Mouse (Mus musculus): ENCODE results near the gene Elf1. TPM values are rescaled to one million over a fixed set of nuclear protein-coding genes. Genes with fewer than 3 reads are reported as not detected.

Elf1 gene
- polyA plus RNA-seq, 1 experiment = 22.5 TPM

GRCm38 (mm10) chr14:79460401-79460800 lies 20.6 kb upstream of the Elf1 start:
- Histone ChIP-seq H3K36me3 (ENCODE audit: control insufficient read depth, insufficient read depth, low read length) (peaks cover 11% of the 10 kb centered on the region), H3K27me3 (ENCODE audit: control insufficient read depth, insufficient read depth, low read length) (no peaks in the 10 kb centered on the region), H3K27ac (ENCODE audit: insufficient read depth, low read length) (no peak overlapping the region; the same call in 1 of the 2 replicates), H3K4me1 (ENCODE audit: control insufficient read depth, insufficient read depth, insufficient read length) (peaks cover 9% of the 10 kb centered on the region), H3K4me3 (ENCODE audit: extremely low read depth, insufficient read depth, insufficient read length) (no peak overlapping the region)
- no peak for DNase-seq (ENCODE audit: low read depth in 1 of 2, low spot score in 2 of 2)
- 96% methylated on average over 1 of the region's 1 CpGs for WGBS
- TF ChIP-seq POLR2A (IDR thresholded peaks at IDR 0.05; ENCODE audit: low read depth, low read length) (no peak), CTCF (IDR thresholded peaks at IDR 0.05; ENCODE audit: extremely low read depth, insufficient read depth, insufficient read length, insufficient replicate concordance) (no peak)

- Histone ChIP-seq H3K27me3 (ENCODE audit: control insufficient read depth, insufficient read depth, low read length) (no peaks in the 10 kb centered on the region), H3K36me3 (ENCODE audit: control insufficient read depth, insufficient read depth, low read length) (peaks cover 11% of the 10 kb centered on the region), H3K27ac (ENCODE audit: insufficient read depth, low read length) (peak overlapping the region; percentile 70), H3K4me1 (ENCODE audit: control insufficient read depth, insufficient read depth, insufficient read length) (peaks cover 9% of the 10 kb centered on the region), H3K4me3 (ENCODE audit: extremely low read depth, insufficient read depth, insufficient read length) (no peak overlapping the region)
- 78% methylated on average over 4 of the region's 4 CpGs for WGBS
- DNase-seq (ENCODE audit: low read depth in 1 of 2, low spot score in 2 of 2) = no peak
- TF ChIP-seq CTCF (IDR thresholded peaks at IDR 0.05; ENCODE audit: extremely low read depth, insufficient read depth, insufficient read length, insufficient replicate concordance) = no peak
- TF ChIP-seq POLR2A (IDR thresholded peaks at IDR 0.05; ENCODE audit: low read depth, low read length) = no peak
Measured at GRCm38 (mm10) chr14:79460988-79461387, 20.0 kb upstream of the Elf1 start.

GRCm38 (mm10) chr14:79465623-79466022 lies 15.4 kb upstream of the Elf1 start:
- TF ChIP-seq POLR2A (IDR thresholded peaks at IDR 0.05; ENCODE audit: low read depth, low read length) (no peak), CTCF (IDR thresholded peaks at IDR 0.05; ENCODE audit: extremely low read depth, insufficient read depth, insufficient read length, insufficient replicate concordance) (no peak)
- Histone ChIP-seq H3K36me3 (ENCODE audit: control insufficient read depth, insufficient read depth, low read length) (peaks cover 24% of the 10 kb centered on the region), H3K4me3 (ENCODE audit: extremely low read depth, insufficient read depth, insufficient read length) (no peak overlapping the region), H3K27me3 (ENCODE audit: control insufficient read depth, insufficient read depth, low read length) (no peaks in the 10 kb centered on the region), H3K4me1 (ENCODE audit: control insufficient read depth, insufficient read depth, insufficient read length) (peaks cover 5% of the 10 kb centered on the region; the same call in 1 of the 2 replicates), H3K27ac (ENCODE audit: insufficient read depth, low read length) (no peak overlapping the region)
- 86% methylated on average over 1 of the region's 1 CpGs for WGBS
- no peak for DNase-seq (ENCODE audit: low read depth in 1 of 2, low spot score in 2 of 2)

GRCm38 (mm10) chr14:79467621-79468020 lies 13.4 kb upstream of the Elf1 start:
- Histone ChIP-seq H3K36me3 (ENCODE audit: control insufficient read depth, insufficient read depth, low read length) (peaks cover 26% of the 10 kb centered on the region), H3K4me1 (ENCODE audit: control insufficient read depth, insufficient read depth, insufficient read length) (no peaks in the 10 kb centered on the region), H3K27ac (ENCODE audit: insufficient read depth, low read length) (no peak overlapping the region), H3K4me3 (ENCODE audit: extremely low read depth, insufficient read depth, insufficient read length) (no peak overlapping the region), H3K27me3 (ENCODE audit: control insufficient read depth, insufficient read depth, low read length) (no peaks in the 10 kb centered on the region)
- TF ChIP-seq CTCF (IDR thresholded peaks at IDR 0.05; ENCODE audit: extremely low read depth, insufficient read depth, insufficient read length, insufficient replicate concordance) (peak; percentile 53; the same call in 1 of the 2 replicates), POLR2A (IDR thresholded peaks at IDR 0.05; ENCODE audit: low read depth, low read length) (no peak)
- DNase-seq (ENCODE audit: low read depth in 1 of 2, low spot score in 2 of 2) = peak in 1 of 2 experiments; percentile 45
- WGBS = 26% methylated on average over 3 of the region's 3 CpGs

GRCm38 (mm10) chr14:79473384-79473783 lies 7.6 kb upstream of the Elf1 start:
- no peak overlapping the region for H3K27ac ChIP-seq (ENCODE audit: insufficient read depth, low read length)
- TF ChIP-seq CTCF (IDR thresholded peaks at IDR 0.05; ENCODE audit: extremely low read depth, insufficient read depth, insufficient read length, insufficient replicate concordance) (no peak), POLR2A (IDR thresholded peaks at IDR 0.05; ENCODE audit: low read depth, low read length) (no peak)
- no peaks in the 10 kb centered on the region for H3K27me3 ChIP-seq (ENCODE audit: control insufficient read depth, insufficient read depth, low read length)
- WGBS = 92% methylated on average over 2 of the region's 2 CpGs
- no peaks in the 10 kb centered on the region for H3K4me1 ChIP-seq (ENCODE audit: control insufficient read depth, insufficient read depth, insufficient read length)
- no peak overlapping the region for H3K4me3 ChIP-seq (ENCODE audit: extremely low read depth, insufficient read depth, insufficient read length)
- peaks cover 29% of the 10 kb centered on the region for H3K36me3 ChIP-seq (ENCODE audit: control insufficient read depth, insufficient read depth, low read length)
- no peak for DNase-seq (ENCODE audit: low read depth in 1 of 2, low spot score in 2 of 2)

- no peaks in the 10 kb centered on the region; the same call in 1 of the 2 replicates for H3K4me1 ChIP-seq (ENCODE audit: control insufficient read depth, insufficient read depth, insufficient read length)
- peak; percentile 81 to 89 for DNase-seq (ENCODE audit: low read depth in 1 of 2, low spot score in 2 of 2)
Measured at GRCm38 (mm10) chr14:79481339-79482151, 551 bp downstream of the Elf1 start, which contains the start of gene Wbp4. Gene Wbp4, minus strand, starts transcription at chr14:79481520.

More at GRCm38 (mm10) chr14:79481339-79482151, 551 bp downstream of the Elf1 start, which contains the start of gene Wbp4:
- WGBS = under 1% methylated on average over 73 of the region's 86 CpGs
- no peak for TF ChIP-seq CTCF (IDR thresholded peaks at IDR 0.05; ENCODE audit: extremely low read depth, insufficient read depth, insufficient read length, insufficient replicate concordance)
- no peak; the same call in 1 of the 2 replicates for TF ChIP-seq POLR2A (IDR thresholded peaks at IDR 0.05; ENCODE audit: low read depth, low read length)
- peaks cover 3% of the 10 kb centered on the region for H3K36me3 ChIP-seq (ENCODE audit: control insufficient read depth, insufficient read depth, low read length)
- peak within 1 kb of the TSS; percentile 99 for H3K27ac ChIP-seq (ENCODE audit: insufficient read depth, low read length)
- peak within 1 kb of the TSS; percentile 96 for H3K4me3 ChIP-seq (ENCODE audit: extremely low read depth, insufficient read depth, insufficient read length)
- no peaks in the 10 kb centered on the region for H3K27me3 ChIP-seq (ENCODE audit: control insufficient read depth, insufficient read depth, low read length)
